Mouse (Mus musculus): ENCODE data around the gene Kcnc3.

The Kcnc3 gene

GRCm38 (mm10) chr7:44570989-44571388 is 19.5 kb upstream of the Kcnc3 start:
- DNase-seq (ENCODE audit: extremely low read depth, low read depth) = no peak

GRCm38 (mm10) chr7:44571811-44572210 is 18.7 kb upstream of the Kcnc3 start:
- no peak for DNase-seq (ENCODE audit: extremely low read depth, low read depth)

GRCm38 (mm10) chr7:44572213-44572701 is 18.2 kb upstream of the Kcnc3 start, which contains the start of gene Napsa:
Gene Napsa, plus strand, starts transcription at chr7:44572380.
- no peak for DNase-seq (ENCODE audit: extremely low read depth, low read depth)

GRCm38 (mm10) chr7:44572956-44573484 is 17.4 kb upstream of the Kcnc3 start:
- no peak for DNase-seq (ENCODE audit: extremely low read depth, low read depth)

GRCm38 (mm10) chr7:44576333-44576844 is 14.1 kb upstream of the Kcnc3 start:
- no peak for DNase-seq (ENCODE audit: extremely low read depth, low read depth)

- no peak for DNase-seq (ENCODE audit: extremely low read depth, low read depth)
Measured at GRCm38 (mm10) chr7:44581637-44582036, 8.8 kb upstream of the Kcnc3 start.

- DNase-seq (ENCODE audit: extremely low read depth, low read depth) = no peak
Measured at GRCm38 (mm10) chr7:44582709-44583108, 7.8 kb upstream of the Kcnc3 start.

- DNase-seq (ENCODE audit: extremely low read depth, low read depth) = no peak
Measured at GRCm38 (mm10) chr7:44583146-44583545, 7.3 kb upstream of the Kcnc3 start.

- no peak for DNase-seq (ENCODE audit: extremely low read depth, low read depth)
Measured at GRCm38 (mm10) chr7:44584265-44584804, 6.1 kb upstream of the Kcnc3 start.

GRCm38 (mm10) chr7:44584921-44585320 is 5.5 kb upstream of the Kcnc3 start:
- no peak for DNase-seq (ENCODE audit: extremely low read depth, low read depth)

GRCm38 (mm10) chr7:44585606-44586005 is 4.9 kb upstream of the Kcnc3 start:
- DNase-seq (ENCODE audit: extremely low read depth, low read depth) = no peak

GRCm38 (mm10) chr7:44586518-44586917 is 3.9 kb upstream of the Kcnc3 start:
- no peak for DNase-seq (ENCODE audit: extremely low read depth, low read depth)

- DNase-seq (ENCODE audit: extremely low read depth, low read depth) = no peak
Measured at GRCm38 (mm10) chr7:44586930-44587329, 3.5 kb upstream of the Kcnc3 start.

- DNase-seq (ENCODE audit: extremely low read depth, low read depth) = no peak
Measured at GRCm38 (mm10) chr7:44587676-44588075, 2.8 kb upstream of the Kcnc3 start.

- DNase-seq (ENCODE audit: extremely low read depth, low read depth) = no peak
Measured at GRCm38 (mm10) chr7:44588338-44588737, 2.1 kb upstream of the Kcnc3 start.

- no peak for DNase-seq (ENCODE audit: extremely low read depth, low read depth)
Measured at GRCm38 (mm10) chr7:44589149-44589548, 1.3 kb upstream of the Kcnc3 start.

- no peak for DNase-seq (ENCODE audit: extremely low read depth, low read depth)
Measured at GRCm38 (mm10) chr7:44589946-44590345, 518 bp upstream of the Kcnc3 start.

GRCm38 (mm10) chr7:44591348-44592116 is 1.1 kb downstream of the Kcnc3 start:
- DNase-seq (ENCODE audit: extremely low read depth, low read depth) = no peak

- DNase-seq (ENCODE audit: extremely low read depth, low read depth) = no peak
Measured at GRCm38 (mm10) chr7:44593051-44593450, 2.6 kb downstream of the Kcnc3 start.

GRCm38 (mm10) chr7:44593775-44594174 is 3.3 kb downstream of the Kcnc3 start:
- no peak for DNase-seq (ENCODE audit: extremely low read depth, low read depth)

GRCm38 (mm10) chr7:44594291-44594690 is 3.8 kb downstream of the Kcnc3 start:
- DNase-seq (ENCODE audit: extremely low read depth, low read depth) = no peak

GRCm38 (mm10) chr7:44595131-44595561 is 4.7 kb downstream of the Kcnc3 start:
- no peak for DNase-seq (ENCODE audit: extremely low read depth, low read depth)
